Mouse (Mus musculus): Measurements from ENCODE around the gene Magi1.

The Magi1 gene

DNA sequence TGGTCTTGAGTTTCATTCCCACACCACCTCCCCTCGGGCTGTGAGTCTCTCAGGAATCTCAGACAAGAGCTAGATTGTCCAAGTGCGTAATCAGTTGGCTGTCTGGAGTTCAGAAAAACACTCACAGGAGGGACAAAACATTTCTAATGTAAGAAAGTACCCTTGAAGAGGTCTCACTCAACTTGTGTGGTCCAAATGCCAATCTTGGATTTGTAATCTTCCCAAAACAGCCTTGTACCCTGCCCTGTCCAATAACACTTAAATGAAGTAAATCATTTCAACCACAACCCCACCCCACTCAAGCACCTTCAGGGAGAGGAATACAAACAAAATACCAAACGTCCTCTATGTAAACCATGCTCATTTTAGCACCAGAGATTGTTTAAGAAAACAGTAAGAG, 82.8 kb downstream of the Magi1 start:
- no peak for DNase-seq

GRCm38 (mm10) chr6:94199696-94200095, 84.0 kb downstream of the Magi1 start:
- no peak for DNase-seq

DNA sequence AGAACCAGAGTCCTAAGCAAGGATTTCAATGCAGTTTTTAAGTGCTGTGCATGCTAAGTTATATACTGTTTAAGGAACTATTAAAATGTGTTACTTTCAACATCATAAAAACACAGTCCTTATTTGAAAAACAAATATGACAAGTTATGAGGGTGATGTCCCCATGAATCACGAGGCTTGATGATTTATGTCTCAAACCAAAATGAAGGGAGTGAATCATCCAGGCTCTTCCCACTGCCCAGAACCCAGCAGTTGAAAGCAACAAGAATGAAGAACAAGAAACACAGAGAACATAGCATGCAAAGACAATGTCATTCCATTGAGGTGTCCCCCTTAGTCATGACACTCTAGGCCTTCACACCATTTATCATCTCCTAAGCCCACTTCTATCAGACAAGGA, 85.9 kb downstream of the Magi1 start:
- DNase-seq, result no peak

DNA sequence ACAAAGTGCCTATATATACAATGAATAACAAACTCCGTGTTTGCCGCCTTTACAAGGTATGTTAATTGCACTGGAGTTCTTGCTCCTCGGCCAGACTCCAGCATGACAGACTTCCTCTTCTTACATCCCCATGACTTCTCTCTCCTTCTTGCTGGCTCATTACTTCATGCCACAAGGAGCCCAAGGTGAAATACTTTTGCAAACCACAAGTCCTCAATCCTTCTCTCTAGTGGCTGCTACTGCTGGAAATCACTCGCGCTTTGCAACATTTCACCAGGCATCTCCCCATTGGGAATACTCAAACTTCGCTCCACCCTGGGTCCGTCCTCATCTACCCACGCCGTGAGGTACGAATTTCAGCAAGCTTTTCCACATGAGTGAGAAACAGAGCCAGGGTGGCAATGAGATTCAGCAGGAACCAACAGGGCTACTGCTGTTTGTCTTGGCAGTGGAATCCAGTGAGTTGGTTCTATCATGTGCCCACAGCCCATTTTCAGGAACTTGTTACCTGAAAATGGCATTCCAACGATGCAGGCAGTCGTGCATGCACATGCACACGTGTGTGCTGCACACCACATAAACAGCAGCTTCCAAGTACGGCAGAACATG, 88.3 kb downstream of the Magi1 start:
- DNase-seq, result no peak

DNA sequence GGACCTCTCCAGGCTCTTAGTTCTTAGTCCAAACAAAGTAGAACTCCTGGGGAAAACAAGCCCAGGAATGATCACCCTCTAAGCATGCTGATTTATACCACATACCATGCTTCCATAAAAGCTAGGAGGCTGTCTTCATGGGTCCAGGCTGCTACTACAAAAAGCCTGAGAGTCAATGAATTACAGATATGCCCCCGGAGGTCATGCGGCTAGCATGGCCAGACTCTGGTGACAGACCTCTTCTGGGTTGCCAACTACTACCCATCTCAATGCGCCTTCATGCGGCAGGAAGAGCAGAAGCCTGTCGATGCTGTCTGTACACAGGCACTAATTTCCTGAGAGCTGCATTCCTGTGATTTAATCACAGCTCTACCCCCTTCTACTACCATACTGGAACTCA, 92.9 kb downstream of the Magi1 start:
- DNase-seq, result peak; percentile 44

GRCm38 (mm10) chr6:94189379-94189778, 94.3 kb downstream of the Magi1 start:
- DNase-seq, result no peak

GRCm38 (mm10) chr6:94186628-94187319, 96.9 kb downstream of the Magi1 start:
- DNase-seq, result peak; percentile 54

DNA sequence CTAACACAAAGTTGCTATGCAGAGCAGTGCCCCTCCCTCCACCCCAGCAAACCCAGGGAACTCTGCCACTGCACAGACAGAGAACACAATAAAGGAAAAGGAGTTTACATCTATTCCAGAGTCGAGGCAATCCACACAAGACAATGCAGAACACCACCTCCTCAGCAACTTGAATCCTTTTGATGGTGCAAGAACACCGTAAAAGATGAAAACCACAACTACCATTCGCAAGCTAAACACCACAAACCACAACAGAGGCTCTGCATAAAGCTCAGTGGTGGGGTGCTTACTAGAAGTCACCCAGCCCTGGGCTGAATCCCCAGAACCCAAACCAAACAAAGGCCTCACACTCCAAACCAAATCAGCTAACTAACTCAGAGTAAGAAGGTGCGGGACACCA, 99.4 kb downstream of the Magi1 start:
- DNase-seq, result no peak

GRCm38 (mm10) chr6:94183354-94183851, 100.3 kb downstream of the Magi1 start:
- DNase-seq, result peak; percentile 48

- no peak for DNase-seq
Observed at GRCm38 (mm10) chr6:94181673-94182255, 102.0 kb downstream of the Magi1 start.

- DNase-seq, result no peak
Observed at GRCm38 (mm10) chr6:94180331-94181150, 103.2 kb downstream of the Magi1 start.

DNA sequence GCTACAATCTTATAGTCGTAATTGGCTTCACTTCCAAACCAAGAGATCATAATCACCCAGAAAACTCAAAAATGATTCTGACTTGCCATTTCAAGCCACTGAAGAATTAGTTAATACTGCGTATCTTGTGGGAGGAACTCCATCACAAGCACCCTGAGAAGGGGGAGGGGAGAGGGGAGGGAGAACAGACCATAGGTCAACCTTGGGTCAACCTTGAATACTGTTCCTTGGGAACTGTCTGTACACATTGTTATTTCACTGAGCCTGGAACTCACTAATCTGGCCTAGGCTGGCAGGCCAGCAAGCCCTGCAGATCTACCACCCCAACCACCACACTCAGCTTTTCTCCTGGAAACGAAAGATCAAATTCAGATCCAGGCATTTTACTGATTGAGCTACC, 106.2 kb downstream of the Magi1 start:
- DNase-seq, result no peak

GRCm38 (mm10) chr6:94176705-94177104, 107.0 kb downstream of the Magi1 start:
- DNase-seq, result no peak

- DNase-seq, result no peak
Observed at GRCm38 (mm10) chr6:94171250-94171649, 112.5 kb downstream of the Magi1 start.

- DNase-seq, result no peak
Observed at GRCm38 (mm10) chr6:94169581-94170194, 114.0 kb downstream of the Magi1 start.

DNA sequence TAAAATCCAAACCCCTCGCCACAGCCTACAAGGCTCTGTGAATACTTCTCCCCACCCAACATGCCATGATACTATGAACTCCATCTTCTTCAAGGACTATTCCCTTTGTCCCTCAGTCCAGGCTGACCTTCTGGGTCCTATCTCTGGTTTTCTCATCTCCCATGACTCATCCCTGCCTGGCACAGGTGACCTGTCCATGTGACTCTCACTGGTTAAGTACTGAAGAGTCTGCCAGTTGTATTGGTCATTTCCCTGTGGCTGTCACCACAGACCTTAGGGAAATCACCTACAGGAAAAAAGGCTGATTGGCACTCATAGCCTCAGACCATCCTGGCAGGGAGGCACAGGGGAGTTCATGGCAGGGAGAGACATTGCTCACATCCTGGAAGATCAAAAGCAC, 117.8 kb downstream of the Magi1 start:
- no peak for DNase-seq

DNA sequence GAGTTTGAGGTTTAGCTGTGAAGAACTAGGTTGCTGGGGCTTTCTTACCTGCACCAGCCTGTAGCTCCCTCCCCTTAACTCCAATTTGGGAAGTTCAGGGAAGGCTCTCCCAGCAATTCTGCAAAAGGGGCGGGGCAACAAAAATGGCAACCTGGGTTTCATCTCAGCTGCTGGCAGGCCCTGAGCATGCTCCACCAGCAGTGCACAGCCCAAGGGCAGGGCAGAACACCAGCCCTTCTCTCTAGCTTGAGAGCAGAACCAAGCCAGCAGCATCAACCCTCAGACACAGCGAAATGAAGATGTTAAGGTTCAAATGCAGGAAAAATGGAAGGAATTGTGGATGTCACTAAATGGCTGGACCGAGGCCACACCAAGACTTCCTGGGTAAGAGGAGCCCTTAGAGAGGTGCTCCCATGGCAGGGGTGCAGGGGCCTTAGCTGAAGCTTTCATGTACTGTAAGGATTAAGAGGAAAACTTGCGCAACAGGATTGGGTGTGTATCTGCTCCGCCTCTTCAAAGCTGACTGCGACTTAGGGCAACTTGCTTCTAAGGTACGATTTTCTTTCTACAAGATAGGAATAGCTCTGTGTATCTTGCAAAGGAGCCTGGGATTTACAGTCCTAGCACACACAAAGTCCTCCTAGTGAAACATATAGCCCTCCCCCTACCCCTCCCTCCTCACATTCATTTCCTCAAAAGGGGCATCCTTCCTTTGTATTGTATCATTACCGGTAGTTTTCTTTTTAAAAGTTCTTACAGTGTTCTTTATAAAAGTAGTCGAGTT, 118.8 kb downstream of the Magi1 start:
- DNase-seq, result no peak

- no peak for DNase-seq
Observed at GRCm38 (mm10) chr6:94163325-94163995, 120.3 kb downstream of the Magi1 start.

- DNase-seq, result no peak
Observed at GRCm38 (mm10) chr6:94162918-94163317, 120.8 kb downstream of the Magi1 start.

DNA sequence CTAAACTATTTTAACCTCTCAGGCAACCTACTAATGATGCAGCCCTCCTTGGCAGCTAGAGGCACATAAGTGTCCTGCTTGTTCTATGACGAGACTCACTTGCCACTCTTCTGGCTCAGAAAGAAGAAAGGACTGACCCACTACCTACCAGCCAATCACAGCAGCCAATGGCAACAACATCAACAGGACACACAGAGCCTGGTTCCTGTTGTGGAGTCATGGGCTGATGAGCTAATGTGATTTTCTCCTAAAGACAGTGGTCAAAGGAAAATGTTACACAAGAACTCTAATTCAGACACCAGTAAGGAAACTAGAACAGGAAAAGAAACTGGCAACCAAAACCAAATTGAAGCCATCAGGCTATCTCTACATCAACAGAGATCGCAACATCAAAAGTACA, 124.5 kb downstream of the Magi1 start:
- DNase-seq, result no peak

GRCm38 (mm10) chr6:94158119-94158848, 125.4 kb downstream of the Magi1 start:
- peak; percentile 23 for DNase-seq

Data from kidney, postnatal 10 days (tissue).